Mouse (Mus musculus): Measurements from ENCODE around the gene Gm17455. TPM values are rescaled to one million over a fixed set of nuclear protein-coding genes. Genes with fewer than 3 reads are reported as not detected.

Gm17455 gene
- not detected for total RNA-seq (2021)

DNA sequence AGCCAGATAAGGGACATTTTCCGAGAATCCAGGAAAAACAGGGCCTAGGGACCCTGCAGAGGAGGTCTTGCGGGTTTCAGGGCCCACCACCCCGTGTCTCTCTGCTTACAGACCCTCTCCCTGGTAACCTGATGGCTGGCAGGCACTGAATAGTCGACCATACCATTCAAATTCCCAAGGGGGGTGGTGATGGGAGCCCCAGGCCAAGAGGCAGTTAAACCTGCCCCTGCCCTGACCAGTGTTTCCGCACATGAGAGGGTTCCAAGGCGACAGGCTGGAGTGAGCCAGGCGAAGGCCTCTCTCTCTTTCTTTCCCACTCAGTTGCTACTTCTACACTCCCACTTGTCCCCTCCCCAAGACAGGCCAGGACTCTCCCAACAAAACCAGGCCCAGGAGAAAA is at the start of gene Gm17455:
Gm17455 (plus strand) TSS at position 278 of the 400 bp plus-strand sequence.
- DNase-seq (ENCODE audit: low spot score) = no peak
- intact Hi-C loops (cut with DNase I) = no loop called here

DNA sequence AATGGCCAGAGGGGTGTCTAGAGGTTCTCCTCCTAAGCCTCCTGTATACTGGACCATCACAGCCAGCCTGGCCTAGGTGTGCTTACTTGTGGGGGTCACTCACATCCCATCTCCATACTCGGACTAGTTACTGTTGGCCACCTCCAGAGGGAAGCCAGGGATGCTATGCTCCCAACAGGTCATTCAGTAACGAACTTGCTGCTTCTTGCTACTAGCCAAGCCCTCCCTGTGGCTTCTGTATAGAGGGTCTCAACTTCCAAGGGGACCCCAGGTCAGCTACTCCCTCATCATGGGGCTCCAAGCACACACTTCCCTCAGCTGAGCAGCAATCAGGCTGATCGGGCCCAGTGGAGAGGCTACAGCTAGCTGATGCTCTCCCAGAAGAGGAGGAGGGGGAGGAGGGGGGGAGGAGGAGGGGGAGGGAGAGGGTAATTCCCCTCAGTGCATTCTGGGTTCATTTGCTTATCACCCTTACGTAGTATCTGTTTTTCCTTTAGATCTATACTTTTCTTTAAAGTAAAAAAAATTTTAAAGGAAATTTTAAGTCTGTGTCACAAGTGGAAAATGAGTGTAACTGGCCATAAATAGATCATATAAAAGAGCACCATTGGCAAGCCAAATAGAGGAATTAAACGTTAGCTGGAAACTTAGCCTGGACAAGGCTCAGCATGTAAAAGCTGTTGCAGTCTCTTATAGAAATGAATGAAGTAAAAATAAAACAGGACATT is 49.3 kb upstream of the Gm17455 start:
- intact Hi-C loops (cut with DNase I) = no loop called here

DNA sequence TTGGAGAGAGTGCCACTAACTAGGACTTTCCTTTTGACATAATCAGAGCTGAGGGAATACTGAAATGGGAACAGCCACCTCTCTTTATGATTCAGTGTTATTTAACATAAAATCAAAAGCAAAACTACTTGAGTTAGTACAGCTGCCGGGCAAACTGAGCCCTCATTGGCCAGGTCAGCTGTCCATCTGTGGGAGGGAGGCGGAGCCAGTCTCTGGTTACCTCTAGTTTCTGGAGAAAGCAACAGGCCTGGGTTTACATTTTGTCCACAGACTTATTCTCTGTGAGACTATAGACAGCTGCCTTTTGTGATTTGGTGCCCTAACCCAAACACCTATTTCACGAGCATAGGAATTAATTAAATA is 48.7 kb upstream of the Gm17455 start:
- intact Hi-C loops (cut with DNase I) = no loop called here
- DNase-seq (ENCODE audit: low spot score) = peak; percentile 78

More for the DNA sequence above, 49.3 kb upstream of the Gm17455 start:
- no peak for DNase-seq (ENCODE audit: low spot score)

DNA sequence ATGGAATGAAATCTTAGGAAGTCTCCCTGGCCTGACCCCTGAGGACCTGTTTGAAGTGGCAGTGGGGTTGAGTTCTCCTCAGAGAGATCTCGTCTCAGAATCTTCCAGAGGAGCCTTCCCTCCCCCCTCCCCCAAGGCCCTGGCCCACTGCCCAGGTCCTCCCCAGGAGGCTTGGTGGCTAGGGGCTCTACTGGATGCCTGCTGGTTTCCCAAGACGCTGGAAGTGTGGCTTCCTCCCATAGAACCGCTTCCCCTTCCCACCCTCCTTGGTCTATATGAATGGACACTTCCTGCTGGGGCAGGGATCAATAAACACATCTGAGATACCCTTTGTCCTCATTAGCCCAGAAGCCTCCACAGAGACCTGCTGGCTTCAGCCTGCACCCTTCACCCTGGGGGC is 48.3 kb upstream of the Gm17455 start:
- intact Hi-C loops (cut with DNase I) = no loop called here

DNA sequence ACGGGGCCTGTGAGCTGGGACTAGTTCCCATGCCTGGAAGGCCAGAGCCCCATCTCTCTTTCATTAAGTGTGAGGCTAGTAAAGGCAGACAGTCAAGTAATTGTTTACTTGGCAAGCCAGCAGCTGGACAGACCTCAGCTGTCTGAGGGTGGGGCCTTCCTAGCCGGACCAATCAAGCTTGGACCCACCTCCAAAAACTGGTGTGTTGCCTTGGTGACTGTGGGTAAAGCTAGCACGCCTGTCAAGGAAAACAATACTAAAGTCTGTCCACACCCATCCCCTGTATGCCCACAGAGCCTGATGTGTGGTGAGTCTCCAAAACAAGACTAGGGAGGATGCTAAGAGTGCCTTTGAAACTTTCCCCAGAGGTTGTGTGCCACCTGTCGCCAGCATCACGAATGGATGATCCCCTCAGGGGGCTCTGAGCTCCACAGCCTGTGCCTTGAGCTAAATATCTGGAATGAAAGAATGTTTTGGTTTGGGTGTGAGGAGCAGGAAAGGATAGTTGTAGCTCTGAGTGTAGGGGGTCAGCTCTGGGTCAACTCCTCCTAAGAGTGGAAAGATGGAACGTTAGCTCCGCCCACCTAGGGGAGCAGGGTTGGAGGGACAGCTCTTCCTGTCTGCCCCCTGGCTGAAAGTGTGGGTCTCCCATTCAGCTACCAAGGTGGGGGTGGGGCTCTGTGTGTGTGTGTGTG is 47.6 kb upstream of the Gm17455 start:
- intact Hi-C loops (cut with DNase I) = no loop called here
- peak; percentile 78 for DNase-seq (ENCODE audit: low spot score)

More for the DNA sequence above, 48.3 kb upstream of the Gm17455 start:
- no peak for DNase-seq (ENCODE audit: low spot score)

DNA sequence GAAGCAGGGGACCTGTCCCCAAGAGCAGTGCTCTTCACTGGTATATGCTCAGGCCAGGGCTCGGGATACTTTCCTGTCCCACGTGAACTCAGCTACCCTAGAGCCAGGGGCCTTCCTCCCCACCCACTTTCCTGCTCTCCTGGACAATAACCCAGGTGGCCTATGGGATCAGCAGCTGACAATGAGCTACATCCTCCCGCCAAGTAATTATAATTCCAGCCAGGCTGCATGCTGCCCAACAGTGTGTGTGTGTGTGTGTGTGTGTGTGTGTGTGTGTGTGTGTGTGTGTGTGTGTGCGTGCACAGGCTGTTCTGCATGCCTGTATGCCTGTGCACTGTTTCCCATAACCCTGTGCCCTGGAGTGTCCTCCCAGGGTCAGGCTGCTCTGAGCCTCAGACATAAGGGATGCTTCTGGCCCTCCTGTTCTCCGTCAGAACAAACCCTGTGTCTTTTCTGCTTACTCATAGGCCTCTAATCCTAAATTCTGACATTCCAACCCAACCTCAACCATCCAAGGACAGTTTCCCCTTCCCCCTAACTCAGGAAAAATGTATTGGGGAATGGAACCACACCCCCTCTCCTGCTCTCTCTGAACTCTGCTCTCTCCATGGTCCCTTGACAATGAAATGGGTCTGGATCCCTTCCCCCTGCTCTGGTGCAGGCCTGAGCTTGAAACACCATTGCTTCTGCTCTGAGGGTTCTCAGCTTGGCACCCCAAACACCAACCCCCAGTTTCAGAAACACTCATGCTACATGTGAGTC is 46.1 kb upstream of the Gm17455 start:
- intact Hi-C loops (cut with DNase I) = loop anchor here (2.0 kb wide), 1 partner anchor 15 kb away; no protein-coding TSS in a partner anchor
- peak; percentile 57 for DNase-seq (ENCODE audit: low spot score)

DNA sequence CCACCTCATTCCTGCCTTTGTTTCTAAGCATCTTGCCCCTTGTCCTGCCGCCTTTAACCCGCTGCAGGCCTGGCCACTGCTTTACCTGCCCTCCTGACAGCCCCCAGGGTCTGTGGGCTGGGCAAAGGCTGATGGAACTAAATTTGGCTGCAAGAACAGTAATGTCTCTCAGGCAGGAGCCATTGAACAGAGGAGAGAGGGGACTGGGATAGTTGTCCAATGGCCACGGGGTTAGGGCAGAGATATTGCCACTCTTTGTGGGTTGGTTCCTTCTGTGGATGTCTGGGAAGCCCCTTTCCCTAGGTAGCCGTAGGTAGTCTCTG is 45.6 kb upstream of the Gm17455 start:
- DNase-seq (ENCODE audit: low spot score) = no peak
- intact Hi-C loops (cut with DNase I) = loop anchor here (2.0 kb wide), 1 partner anchor 15 kb away; no protein-coding TSS in a partner anchor

DNA sequence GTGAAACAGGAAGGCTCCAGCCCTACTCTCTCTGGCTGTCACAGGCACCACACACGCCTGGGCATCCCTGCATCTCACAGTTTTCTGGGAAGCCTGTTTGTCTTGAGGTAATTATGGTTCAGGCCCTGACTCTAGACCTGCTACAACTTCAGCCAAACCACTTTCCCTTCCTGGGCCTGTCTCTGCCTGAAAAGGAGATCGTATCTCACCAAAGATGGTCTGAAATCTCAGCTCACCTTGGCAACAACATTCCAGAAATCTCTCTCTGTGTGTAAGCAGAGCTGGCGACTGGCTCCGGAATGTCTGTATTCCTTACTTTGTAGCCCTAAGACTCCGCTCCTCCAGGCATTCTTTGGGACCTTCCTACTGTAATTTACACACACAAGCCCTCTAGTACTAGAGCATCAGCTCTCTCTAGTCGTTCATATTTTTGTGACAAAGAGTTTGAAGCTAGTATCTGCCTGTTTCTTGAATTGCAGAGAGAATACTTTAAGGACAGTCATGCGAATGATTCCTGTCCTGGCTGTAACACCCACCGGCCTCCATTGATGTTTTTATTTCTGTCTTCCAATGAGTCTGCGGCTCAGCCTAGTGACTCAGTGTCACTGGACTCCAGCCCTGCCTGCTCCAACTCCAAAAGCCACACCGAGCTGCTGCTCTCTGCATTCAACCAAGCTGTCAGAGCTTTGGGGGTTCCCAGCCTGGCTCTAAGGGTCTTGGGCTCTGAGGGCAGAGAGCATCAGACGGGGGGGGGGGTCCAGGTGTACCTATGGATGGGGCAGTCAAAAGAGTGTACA is 44.4 kb upstream of the Gm17455 start:
- intact Hi-C loops (cut with DNase I) = loop anchor here (2.0 kb wide), 1 partner anchor 14 kb away; no protein-coding TSS in a partner anchor
- DNase-seq (ENCODE audit: low spot score) = no peak

DNA sequence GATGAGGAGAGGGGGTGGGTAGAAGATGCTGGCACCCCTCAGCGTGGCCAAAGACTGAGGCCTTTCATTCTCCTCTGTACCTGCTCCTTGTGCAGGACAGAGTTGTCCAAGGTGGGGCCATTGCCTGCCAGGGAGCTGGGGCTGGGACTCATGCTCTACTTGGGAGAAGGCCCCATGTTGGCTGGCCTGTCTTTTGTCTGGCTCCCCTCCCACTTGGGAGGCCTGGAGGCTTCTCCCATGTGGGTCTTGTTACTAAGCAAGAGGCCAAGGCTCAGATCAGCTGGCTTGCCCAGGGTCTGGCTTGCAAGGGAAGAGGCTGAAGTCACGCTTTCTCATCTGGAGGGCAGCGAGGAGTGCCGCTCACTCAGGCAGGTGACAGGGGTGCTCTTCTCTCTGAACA is 42.1 kb upstream of the Gm17455 start:
- intact Hi-C loops (cut with DNase I) = no loop called here
- DNase-seq (ENCODE audit: low spot score) = no peak

DNA sequence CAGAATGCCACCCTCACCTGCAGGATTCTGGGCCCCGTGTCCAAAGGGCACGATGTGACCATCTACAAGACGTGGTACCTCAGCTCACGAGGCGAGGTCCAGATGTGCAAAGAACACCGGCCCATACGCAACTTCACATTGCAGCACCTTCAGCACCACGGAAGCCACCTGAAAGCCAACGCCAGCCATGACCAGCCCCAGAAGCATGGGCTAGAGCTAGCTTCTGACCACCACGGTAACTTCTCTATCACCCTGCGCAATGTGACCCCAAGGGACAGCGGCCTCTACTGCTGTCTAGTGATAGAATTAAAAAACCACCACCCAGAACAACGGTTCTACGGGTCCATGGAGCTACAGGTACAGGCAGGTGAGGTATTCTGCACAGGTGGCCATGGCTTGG is 41.6 kb upstream of the Gm17455 start:
- DNase-seq (ENCODE audit: low spot score) = no peak
- intact Hi-C loops (cut with DNase I) = no loop called here

DNA sequence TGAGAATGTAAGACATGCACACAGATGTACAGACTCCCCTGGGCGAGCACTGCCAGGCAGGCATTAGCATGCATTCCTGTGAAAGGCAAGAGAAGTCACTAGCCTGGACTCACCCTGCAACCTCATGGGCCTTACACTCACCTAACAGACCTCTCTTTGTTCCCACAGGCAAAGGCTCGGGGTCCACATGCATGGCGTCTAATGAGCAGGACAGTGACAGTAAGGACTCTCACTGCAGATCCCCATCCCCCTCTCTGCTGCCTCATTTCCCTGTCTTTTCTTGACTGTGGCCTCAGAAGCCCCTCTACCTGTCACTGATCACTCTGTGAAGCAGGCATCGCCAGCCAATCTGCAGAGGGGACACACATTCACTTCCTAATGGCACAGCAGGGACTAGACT is 40.8 kb upstream of the Gm17455 start:
- intact Hi-C loops (cut with DNase I) = no loop called here

DNA sequence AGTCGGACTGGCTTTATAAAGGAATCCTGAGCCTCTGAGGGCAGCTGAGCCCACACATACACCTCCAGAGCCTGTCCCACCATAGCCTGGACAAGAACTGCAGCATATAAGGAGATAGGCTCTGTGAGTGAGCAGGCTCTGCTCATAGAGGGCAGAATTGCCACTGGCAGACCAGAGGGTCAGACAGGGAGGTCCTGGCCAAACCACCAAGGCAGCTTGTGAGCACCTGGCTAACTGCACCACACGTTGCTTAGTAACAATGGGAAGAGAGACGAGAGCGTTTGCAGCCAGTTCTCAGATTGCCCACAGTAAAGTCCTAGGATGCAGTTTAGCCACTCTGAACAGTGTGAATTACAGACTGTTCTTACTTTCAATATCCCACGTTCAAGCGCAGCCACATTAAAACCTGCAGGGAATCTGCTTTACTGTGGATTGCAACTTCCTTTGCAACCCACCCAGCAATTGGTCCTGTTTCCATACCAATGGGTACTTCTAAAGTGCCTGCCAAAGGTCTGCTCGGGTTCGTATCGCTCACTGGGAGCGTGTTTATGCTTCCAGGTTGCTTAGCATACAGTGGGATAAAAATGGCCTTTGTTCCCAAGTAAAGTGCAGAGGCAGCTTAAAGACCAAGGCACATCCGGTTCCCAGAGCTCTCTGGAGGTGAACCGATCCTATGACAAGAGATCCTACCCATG is 37.8 kb upstream of the Gm17455 start:
- no peak for DNase-seq (ENCODE audit: low spot score)
- intact Hi-C loops (cut with DNase I) = no loop called here

More for the DNA sequence above, 40.8 kb upstream of the Gm17455 start:
- DNase-seq (ENCODE audit: low spot score) = no peak

DNA sequence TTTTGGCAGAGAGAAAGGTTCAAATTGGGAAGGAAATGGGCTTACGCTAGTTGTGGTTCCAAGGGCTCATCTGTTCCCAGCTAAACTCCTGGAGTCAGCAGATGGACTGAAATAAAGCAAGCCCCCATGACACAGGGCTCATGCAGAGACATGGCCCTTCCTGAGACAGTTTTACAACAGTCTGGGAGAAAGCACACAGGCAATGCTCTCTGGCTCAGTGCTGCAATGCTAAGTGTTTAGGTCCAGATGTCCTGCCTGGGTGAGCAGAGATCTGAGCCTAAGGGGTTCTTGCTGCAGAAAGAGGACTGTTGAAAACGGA is 37.3 kb upstream of the Gm17455 start:
- no peak for DNase-seq (ENCODE audit: low spot score)
- intact Hi-C loops (cut with DNase I) = no loop called here

DNA sequence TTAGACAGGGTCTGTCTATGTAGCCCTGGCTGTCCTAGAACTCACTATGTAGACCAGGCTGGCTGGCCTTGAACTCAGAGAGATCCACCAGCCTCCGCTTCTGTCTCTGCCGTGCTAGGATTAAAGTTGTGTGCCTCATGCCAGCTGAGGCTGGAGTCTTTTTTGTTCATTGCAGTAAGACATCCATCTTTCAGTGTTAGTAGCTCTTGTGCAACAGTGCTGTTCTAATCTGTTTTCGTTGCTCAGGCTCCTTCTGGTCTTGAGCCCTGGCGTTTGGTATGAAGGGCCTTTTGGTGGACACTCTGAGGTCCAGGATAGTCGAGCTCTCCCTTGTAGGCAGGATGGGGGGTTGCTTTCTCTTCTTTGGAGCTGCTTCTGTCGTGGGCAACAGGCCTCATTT is 36.1 kb upstream of the Gm17455 start:
- intact Hi-C loops (cut with DNase I) = no loop called here
- no peak for DNase-seq (ENCODE audit: low spot score)

DNA sequence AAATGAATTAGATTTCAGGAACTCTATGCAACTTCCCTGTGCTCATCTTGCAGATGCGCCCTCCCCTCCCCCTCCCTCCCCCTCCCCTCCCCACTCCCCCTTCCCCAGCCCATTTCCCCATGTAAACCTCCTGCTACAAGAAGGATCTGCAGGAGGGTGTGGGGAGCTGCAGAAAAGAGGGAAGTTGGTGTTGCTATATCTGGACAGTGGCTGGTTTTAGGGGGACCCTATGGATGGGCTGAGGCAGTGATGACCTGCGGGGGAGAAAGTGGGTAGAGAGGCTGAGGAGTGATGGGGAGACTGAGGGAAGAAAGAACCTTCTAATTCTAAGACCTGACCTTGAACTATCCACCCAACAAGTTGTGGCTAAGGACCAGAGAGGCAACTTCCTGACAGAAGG is 32.4 kb upstream of the Gm17455 start:
- DNase-seq (ENCODE audit: low spot score) = no peak
- intact Hi-C loops (cut with DNase I) = no loop called here

DNA sequence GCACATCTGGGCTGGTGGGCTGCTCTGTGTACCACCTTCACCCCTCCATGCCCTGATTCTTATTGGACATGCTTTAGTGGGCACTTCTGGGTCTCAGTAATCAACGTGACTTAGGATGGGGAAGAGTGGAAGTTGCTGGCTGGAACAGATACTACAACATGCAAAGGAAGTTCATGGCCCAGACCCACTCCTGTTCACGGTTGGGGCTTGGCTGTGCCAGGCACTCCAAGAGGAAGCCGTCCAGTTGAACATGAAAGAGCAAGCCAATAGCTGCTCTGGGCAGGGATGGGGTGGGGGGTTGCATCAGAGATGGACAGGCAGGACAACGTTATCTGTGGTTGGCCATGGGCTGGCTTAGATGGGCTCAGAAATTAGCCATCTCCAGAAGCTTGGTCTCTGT is 31.6 kb upstream of the Gm17455 start:
- intact Hi-C loops (cut with DNase I) = loop anchor here (2.0 kb wide), 1 partner anchor 13 kb away; no protein-coding TSS in a partner anchor
- no peak for DNase-seq (ENCODE audit: low spot score)

DNA sequence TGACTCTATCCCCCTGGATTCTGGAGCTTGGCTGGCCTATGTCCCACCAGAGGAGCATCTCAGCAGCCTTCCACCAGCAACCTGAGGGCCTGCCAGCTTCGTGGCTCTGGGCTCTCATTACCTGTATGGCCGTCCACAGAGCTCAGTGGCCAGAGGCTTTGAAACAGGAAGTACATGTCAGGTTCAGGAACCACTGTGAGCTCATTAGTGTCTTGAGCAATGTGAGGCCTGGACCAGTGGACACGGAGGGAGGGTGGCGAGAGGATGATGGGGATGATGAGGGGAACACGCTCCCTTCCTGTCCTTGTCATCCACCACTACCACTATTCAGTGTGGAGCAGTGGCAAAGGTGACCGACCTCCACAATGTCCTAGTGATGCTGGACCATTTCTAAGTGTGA is 30.1 kb upstream of the Gm17455 start:
- DNase-seq (ENCODE audit: low spot score) = no peak
- intact Hi-C loops (cut with DNase I) = loop anchor here (2.0 kb wide), 1 partner anchor 15 kb away; no protein-coding TSS in a partner anchor

DNA sequence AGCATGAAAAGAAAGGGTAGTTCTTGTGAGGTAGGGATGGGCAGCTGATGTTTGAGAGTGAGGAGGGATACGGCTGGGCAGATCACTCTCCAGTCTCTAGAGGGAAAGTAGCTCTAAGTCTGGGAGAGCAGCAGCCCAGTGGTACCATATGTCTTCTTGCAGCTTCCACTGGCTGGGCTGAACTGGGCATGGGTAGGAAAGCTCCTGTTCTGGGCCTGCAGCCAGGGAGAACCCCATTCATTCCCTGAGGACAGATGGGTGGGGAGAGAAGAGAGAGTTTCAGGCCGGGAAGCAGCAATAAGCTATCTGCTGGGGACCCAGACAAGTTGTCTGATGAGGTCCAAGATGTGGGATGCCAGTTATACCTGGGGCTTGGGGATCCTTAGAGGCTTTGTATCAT is 29.4 kb upstream of the Gm17455 start:
- intact Hi-C loops (cut with DNase I) = no loop called here
- DNase-seq (ENCODE audit: low spot score) = no peak

DNA sequence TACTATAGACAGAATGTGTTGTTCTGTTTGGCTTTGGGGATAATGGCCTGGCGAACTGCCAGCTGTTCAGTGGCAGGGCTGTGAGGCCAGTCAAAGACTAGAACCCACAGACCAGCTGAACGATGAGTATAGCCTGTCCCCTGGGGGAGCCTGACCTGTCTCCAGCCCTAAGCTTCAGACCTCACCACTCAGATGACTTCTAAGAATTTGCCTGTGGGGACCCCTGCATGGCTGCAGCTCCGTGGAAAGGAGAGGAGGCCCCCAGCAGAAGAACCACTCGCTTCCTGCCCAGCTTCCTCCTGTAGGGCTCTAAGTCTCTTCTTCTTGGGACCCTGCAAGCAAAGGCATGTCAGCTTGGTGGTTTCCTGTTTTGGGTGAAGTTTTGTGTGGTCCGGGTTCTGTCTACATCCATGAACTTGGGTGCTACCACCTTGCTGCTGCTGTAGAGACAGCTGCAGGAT is 28.9 kb upstream of the Gm17455 start:
- DNase-seq (ENCODE audit: low spot score) = no peak
- intact Hi-C loops (cut with DNase I) = no loop called here
